Mouse (Mus musculus) myocyte (in vitro differentiated cells): ENCODE data around the gene Nlgn3. TPM values are rescaled to one million over a fixed set of nuclear protein-coding genes. Genes with fewer than 3 reads are reported as not detected.

ENCODE experiments used
- H3K27me3 ChIP-seq: one replicate; pipeline ENCODE4 v1.6.1; 2011; ENCODE audit not compliant: control insufficient read depth, insufficient read depth, insufficient read length
- H3K36me3 ChIP-seq: one replicate; pipeline ENCODE4 v1.6.1; 2011; ENCODE audit not compliant: control insufficient read depth, insufficient read depth
- H3K4me2 ChIP-seq: one replicate; pipeline ENCODE4 v1.6.1; 2011; ENCODE audit warnings: low read depth, control low read depth
- H3K4me3 ChIP-seq: one replicate; pipeline ENCODE4 v1.5.1; 2011; ENCODE audit warnings: mild to moderate bottlenecking, control low read depth, moderate library complexity
- H3K79me2 ChIP-seq: one replicate; pipeline ENCODE4 v1.6.1; 2011; ENCODE audit not compliant: control insufficient read depth, insufficient read depth
- H3ac ChIP-seq: one replicate; pipeline ENCODE4 v1.6.1; 2011; ENCODE audit not compliant: control insufficient read depth, insufficient read length
- CEBPB ChIP-seq: IDR thresholded peaks from 2 replicates; pipeline ENCODE4 v1.6.1; 2011; ENCODE audit warnings: mild to moderate bottlenecking, moderate library complexity; ENCODE audit not compliant: poor library complexity, insufficient read depth, severe bottlenecking
- E2F4 ChIP-seq: IDR thresholded peaks from one replicate; pipeline ENCODE4 v1.6.1; 2011; ENCODE audit warnings: mild to moderate bottlenecking, control low read depth, moderate library complexity; ENCODE audit not compliant: insufficient read depth
- MAX ChIP-seq: IDR thresholded peaks from one replicate; pipeline ENCODE4 v1.6.1; 2011; ENCODE audit warnings: low read depth, mild to moderate bottlenecking, control low read depth
- MYOD1 ChIP-seq, 3 experiments: IDR thresholded peaks; one replicate each; pipeline ENCODE4 v1.6.1; 2011; ENCODE audit warnings: control low read depth in 2 of 3, low read depth in 2 of 3, mild to moderate bottlenecking in 2 of 3, moderate library complexity in 1 of 3; ENCODE audit not compliant: insufficient read length in 2 of 3, control insufficient read depth in 1 of 3
- MYOG ChIP-seq, 3 experiments: IDR thresholded peaks; one replicate each; pipeline ENCODE4 v1.6.1; 2011; ENCODE audit warnings: control low read depth in 2 of 3, low read depth in 2 of 3, mild to moderate bottlenecking in 2 of 3; ENCODE audit not compliant: insufficient read length in 2 of 3, control insufficient read depth in 1 of 3, insufficient read depth in 1 of 3
- POLR2A ChIP-seq: IDR thresholded peaks from one replicate; pipeline ENCODE4 v1.6.1; 2011; ENCODE audit warnings: low read depth, mild to moderate bottlenecking, control low read depth, moderate library complexity; ENCODE audit not compliant: insufficient read length
- POLR2AphosphoS2 ChIP-seq: IDR thresholded peaks from one replicate; pipeline ENCODE4 v1.6.1; 2011; ENCODE audit warnings: low read depth, control low read depth; ENCODE audit not compliant: insufficient read length
- REST ChIP-seq: IDR thresholded peaks from one replicate; pipeline ENCODE4 v1.6.1; 2011; ENCODE audit warnings: mild to moderate bottlenecking, control low read depth, moderate library complexity; ENCODE audit not compliant: insufficient read depth, insufficient read length
- SRF ChIP-seq: IDR thresholded peaks from one replicate; pipeline ENCODE4 v1.6.1; 2011; ENCODE audit warnings: low read depth; ENCODE audit not compliant: control insufficient read depth, insufficient read length
- TCF12 ChIP-seq: IDR thresholded peaks from one replicate; pipeline ENCODE4 v1.6.1; 2011; ENCODE audit warnings: mild to moderate bottlenecking, control low read depth; ENCODE audit not compliant: poor library complexity, insufficient read depth, severe bottlenecking
- TCF3 ChIP-seq: IDR thresholded peaks from one replicate; pipeline ENCODE4 v1.6.1; 2011; ENCODE audit warnings: low read depth, control low read depth; ENCODE audit not compliant: insufficient read length
- USF1 ChIP-seq: IDR thresholded peaks from one replicate; pipeline ENCODE4 v1.6.1; 2011; ENCODE audit warnings: low read depth, mild to moderate bottlenecking, control low read depth, moderate library complexity
- polyA plus RNA-seq: library from polyadenylated mRNA; unstranded; fragments of >200 nt; fragmentation: generic; extraction: Trizol; gene quantifications from one replicate; pipeline ENCODE4 v1.2.1, GENCODE M21; 2012; ENCODE audit warnings: missing spikeins

Nlgn3 gene
- polyA plus RNA-seq, 1 experiment = not detected

GRCm38 (mm10) chrX:101313625-101314359 is 14.8 kb downstream of the Nlgn3 start:
- TF ChIP-seq MYOG (IDR thresholded peaks at IDR 0.05; ENCODE audit: control insufficient read depth in 1 of 3, insufficient read depth in 1 of 3, insufficient read length in 2 of 3, low read depth in 2 of 3) (no peak), SRF (no peak), POLR2A (no peak), TCF12 (no peak), MYOD1 (IDR thresholded peaks at IDR 0.05; ENCODE audit: control insufficient read depth in 1 of 3, insufficient read length in 2 of 3, low read depth in 2 of 3) (no peak), USF1 (no peak), TCF3 (no peak), E2F4 (no peak), MAX (no peak), REST (no peak), POLR2AphosphoS2 (no peak), CEBPB (no peak)
- Histone ChIP-seq H3K4me2 (no peak overlapping the region), H3K79me2 (no peaks in the 10 kb centered on the region), H3K4me3 (no peak overlapping the region), H3K27me3 (peaks cover 4% of the 10 kb centered on the region), H3K36me3 (no peaks in the 10 kb centered on the region), H3ac (no peak overlapping the region)

- Histone ChIP-seq H3K4me2 (no peak overlapping the region), H3K36me3 (no peaks in the 10 kb centered on the region), H3K27me3 (no peaks in the 10 kb centered on the region), H3K4me3 (no peak overlapping the region), H3K79me2 (no peaks in the 10 kb centered on the region), H3ac (no peak overlapping the region)
- TF ChIP-seq TCF3 = no peak
- no peak for TF ChIP-seq POLR2AphosphoS2
- TF ChIP-seq REST = no peak
- TF ChIP-seq CEBPB = no peak
- no peak for TF ChIP-seq MAX
- TF ChIP-seq E2F4 = no peak
- no peak for TF ChIP-seq MYOG (IDR thresholded peaks at IDR 0.05; ENCODE audit: control insufficient read depth in 1 of 3, insufficient read depth in 1 of 3, insufficient read length in 2 of 3, low read depth in 2 of 3)
- TF ChIP-seq POLR2A = no peak
- TF ChIP-seq USF1 = no peak
- TF ChIP-seq TCF12 = no peak
- no peak for TF ChIP-seq SRF
These were observed 20.8 kb downstream of the Nlgn3 start for GRCm38 (mm10) chrX:101319775-101320174.

- Histone ChIP-seq H3ac (no peak overlapping the region), H3K36me3 (no peaks in the 10 kb centered on the region), H3K79me2 (no peaks in the 10 kb centered on the region), H3K4me3 (no peak overlapping the region), H3K4me2 (no peak overlapping the region), H3K27me3 (no peaks in the 10 kb centered on the region)
- TF ChIP-seq USF1 = no peak
- no peak for TF ChIP-seq POLR2AphosphoS2
- TF ChIP-seq E2F4 = no peak
- no peak for TF ChIP-seq CEBPB
- TF ChIP-seq MYOD1 (IDR thresholded peaks at IDR 0.05; ENCODE audit: control insufficient read depth in 1 of 3, insufficient read length in 2 of 3, low read depth in 2 of 3) = no peak
- no peak for TF ChIP-seq TCF3
- no peak for TF ChIP-seq MYOG (IDR thresholded peaks at IDR 0.05; ENCODE audit: control insufficient read depth in 1 of 3, insufficient read depth in 1 of 3, insufficient read length in 2 of 3, low read depth in 2 of 3)
- no peak for TF ChIP-seq TCF12
- no peak for TF ChIP-seq REST
- TF ChIP-seq SRF = no peak
- TF ChIP-seq MAX = no peak
- no peak for TF ChIP-seq POLR2A
These were observed 27.3 kb downstream of the Nlgn3 start for GRCm38 (mm10) chrX:101325989-101326899.

GRCm38 (mm10) chrX:101329372-101330028 is 30.5 kb downstream of the Nlgn3 start:
- Histone ChIP-seq H3K4me2 (peak overlapping the region; percentile 65), H3K36me3 (no peaks in the 10 kb centered on the region), H3K27me3 (no peaks in the 10 kb centered on the region), H3K4me3 (no peak overlapping the region), H3K79me2 (no peaks in the 10 kb centered on the region), H3ac (no peak overlapping the region)
- TF ChIP-seq REST (no peak), USF1 (no peak), MYOG (IDR thresholded peaks at IDR 0.05; ENCODE audit: control insufficient read depth in 1 of 3, insufficient read depth in 1 of 3, insufficient read length in 2 of 3, low read depth in 2 of 3) (no peak), SRF (no peak), MYOD1 (IDR thresholded peaks at IDR 0.05; ENCODE audit: control insufficient read depth in 1 of 3, insufficient read length in 2 of 3, low read depth in 2 of 3) (no peak), POLR2A (no peak), POLR2AphosphoS2 (no peak), E2F4 (no peak), MAX (no peak), TCF3 (no peak), CEBPB (no peak), TCF12 (no peak)
